Mouse (Mus musculus) hindbrain, embryonic 13.5 days (tissue): ENCODE measurements around the gene Gtdc1. TPM values are rescaled to one million over a fixed set of nuclear protein-coding genes. Genes with fewer than 3 reads are reported as not detected.
"Not testable (repeated sequence)": the region's sequence is repeated elsewhere in the genome, so short reads cannot be mapped to it uniquely, and the experiment has no call there.

Experiments used
- ATAC-seq: fragments of 200-750 bp; cut with Nextera tagmentation; 2 replicates; pipeline ENCODE4 v1.8.0; 2017; ENCODE audit warnings: moderate TSS enrichment; ENCODE audit not compliant: low FRiP score
- H3K27ac ChIP-seq: fragments of 300-500 bp; sonication (generic); 2 replicates; pipeline ENCODE4 v1.5.1; 2015; ENCODE audit warnings: inconsistent platforms, mild to moderate bottlenecking, moderate library complexity
- H3K27me3 ChIP-seq: fragments of 300-500 bp; sonication (generic); 2 replicates; pipeline ENCODE4 v1.6.1; 2015; ENCODE audit warnings: mild to moderate bottlenecking, inconsistent platforms
- H3K36me3 ChIP-seq: fragments of 300-500 bp; sonication (generic); 2 replicates; pipeline ENCODE4 v1.6.1; 2015; ENCODE audit warnings: mild to moderate bottlenecking, inconsistent platforms
- H3K4me1 ChIP-seq: fragments of 300-500 bp; sonication (generic); replicated peaks from 2 replicates; pipeline ENCODE4 v1.6.1; 2015; ENCODE audit warnings: inconsistent platforms
- H3K4me2 ChIP-seq: fragments of 300-500 bp; sonication (generic); 2 replicates; pipeline ENCODE4 v1.6.1; 2015; ENCODE audit warnings: inconsistent platforms, mild to moderate bottlenecking, moderate library complexity
- H3K4me3 ChIP-seq: fragments of 300-500 bp; sonication (generic); 2 replicates; pipeline ENCODE4 v1.5.1; 2015; ENCODE audit warnings: mild to moderate bottlenecking, inconsistent platforms
- H3K9ac ChIP-seq: fragments of 300-500 bp; sonication (generic); 2 replicates; pipeline ENCODE4 v1.6.1; 2015; ENCODE audit warnings: mild to moderate bottlenecking, inconsistent platforms
- H3K9me3 ChIP-seq: fragments of 300-500 bp; sonication (generic); 2 replicates; pipeline ENCODE4 v1.6.1; 2016; ENCODE audit warnings: inconsistent platforms
- WGBS: fragments of 180-500 bp; shearing (Covaris S2); methylation state at CpG from one replicate; pipeline ENCODE4 v1.1.7; 2015; 5-methylcytosine and 5-hydroxymethylcytosine counted together
- polyA plus RNA-seq: library from polyadenylated mRNA; unstranded; fragments of >200 nt; fragmentation: Nextera tagmentation; extraction: Ambion mirVana; gene quantifications from 2 replicates; pipeline ENCODE4 v1.2.1, GENCODE M21; 2015

Gtdc1 gene
- polyA plus RNA-seq, 1 experiment from 2014 or later, result 21.0 TPM

DNA sequence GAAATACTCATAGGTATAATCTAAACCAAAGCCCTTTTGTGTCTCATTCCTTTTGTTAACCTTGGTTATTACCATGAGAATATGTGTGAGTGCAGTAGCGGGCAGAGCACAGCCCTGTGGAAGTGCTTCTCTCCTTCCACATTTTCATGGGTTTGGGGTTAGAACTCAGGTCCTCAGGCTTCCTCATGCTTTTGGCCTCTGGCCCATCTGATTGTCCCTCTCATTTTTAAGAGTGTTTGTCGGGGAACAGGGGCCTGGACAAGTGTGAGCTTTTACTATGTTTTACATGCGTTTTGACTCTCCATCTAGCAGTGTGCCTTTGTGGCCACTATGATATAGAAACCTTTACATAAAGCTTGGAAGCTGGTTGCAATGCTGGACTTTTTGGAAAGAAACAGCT lies 296.4 kb downstream of the Gtdc1 start:
- no peak overlapping the region for H3K9ac ChIP-seq
- H3K36me3 ChIP-seq, result no peaks in the 10 kb centered on the region
- no peaks in the 10 kb centered on the region for H3K27me3 ChIP-seq
- H3K4me3 ChIP-seq, result no peak overlapping the region
- H3K27ac ChIP-seq, result no peak overlapping the region
- WGBS, result 69% methylated on average over 3 of the region's 3 CpGs
- ATAC-seq, result no peak
- H3K4me1 ChIP-seq, result peaks cover 20% of the 10 kb centered on the region
- H3K9me3 ChIP-seq, result no peaks in the 10 kb centered on the region
- no peak overlapping the region for H3K4me2 ChIP-seq

DNA sequence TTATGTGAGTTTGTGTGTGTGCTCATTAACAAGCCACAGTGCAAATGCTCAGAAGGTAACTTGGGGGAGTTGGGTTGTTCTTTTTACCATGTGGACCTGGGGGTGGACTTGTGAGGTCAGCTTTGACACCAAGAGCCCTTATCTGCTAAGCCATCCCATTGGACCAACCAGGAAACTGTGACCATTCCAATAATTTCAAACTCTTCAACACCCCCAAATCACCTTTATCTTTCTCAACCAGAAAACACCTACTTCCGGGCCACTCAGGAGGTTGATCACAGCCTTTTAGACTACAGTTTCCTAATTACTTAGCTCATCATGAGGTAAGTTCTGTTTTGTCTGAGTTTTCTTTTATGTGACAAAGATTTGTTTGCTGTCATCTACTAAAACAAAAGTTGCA lies 298.7 kb downstream of the Gtdc1 start:
- ATAC-seq, result no peak
- H3K4me3 ChIP-seq, result no peak overlapping the region
- H3K4me1 ChIP-seq, result peaks cover 21% of the 10 kb centered on the region
- WGBS, result 100% methylated on average over 1 of the region's 1 CpGs
- no peaks in the 10 kb centered on the region for H3K27me3 ChIP-seq
- no peaks in the 10 kb centered on the region for H3K9me3 ChIP-seq
- no peak overlapping the region for H3K9ac ChIP-seq
- no peak overlapping the region for H3K27ac ChIP-seq
- H3K4me2 ChIP-seq, result no peak overlapping the region
- no peaks in the 10 kb centered on the region for H3K36me3 ChIP-seq

DNA sequence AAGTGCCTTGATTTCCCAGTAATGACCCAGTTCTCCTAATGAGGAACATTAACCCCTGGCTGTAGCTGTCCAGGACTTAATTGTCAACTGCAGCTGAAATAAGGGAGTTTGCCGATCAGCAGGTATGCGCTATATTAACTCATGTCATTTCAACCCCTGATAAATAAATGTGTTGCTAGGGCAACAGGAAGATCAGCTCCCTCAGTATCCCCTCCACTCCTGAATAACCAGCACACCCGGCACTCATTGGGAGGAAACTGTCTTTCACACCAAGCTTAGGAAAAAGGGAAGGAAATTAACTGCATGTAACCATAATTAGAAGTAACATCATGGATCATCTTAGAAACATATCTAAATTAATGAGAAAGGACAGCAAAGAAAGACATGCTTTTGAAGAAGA lies 302.3 kb downstream of the Gtdc1 start:
- Histone ChIP-seq H3K4me1 (peaks cover 5% of the 10 kb centered on the region; the same call in 1 of the 2 replicates), H3K27me3 (no peaks in the 10 kb centered on the region), H3K4me3 (no peak overlapping the region), H3K4me2 (no peak overlapping the region), H3K27ac (no peak overlapping the region), H3K9me3 (no peaks in the 10 kb centered on the region), H3K9ac (no peak overlapping the region), H3K36me3 (no peaks in the 10 kb centered on the region)
- no peak for ATAC-seq
- 48% methylated on average over 3 of the region's 3 CpGs for whole genome bisulfite sequencing

DNA sequence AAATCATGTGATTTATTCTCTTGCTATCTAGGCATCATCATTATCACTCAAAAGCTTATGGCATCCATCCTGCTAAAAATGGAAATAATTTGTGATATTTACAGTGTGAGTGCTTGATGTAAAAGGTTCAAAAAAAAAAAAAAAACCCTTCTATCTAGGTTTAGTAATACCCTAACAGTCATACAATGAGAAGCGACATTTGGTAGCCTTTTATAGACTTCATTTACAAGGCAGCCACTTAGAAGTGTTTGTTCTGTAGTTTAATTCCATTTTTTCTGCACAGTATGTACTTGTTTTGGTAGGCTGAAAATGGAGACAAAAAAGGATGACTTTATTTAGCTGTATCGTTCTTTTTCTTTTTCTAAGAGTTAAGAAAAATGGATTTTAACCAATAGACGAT lies 305.0 kb downstream of the Gtdc1 start:
- 93% methylated on average over 3 of the region's 3 CpGs for WGBS
- ATAC-seq, result no peak
- Histone ChIP-seq H3K4me2 (no peak overlapping the region), H3K9ac (no peak overlapping the region), H3K27me3 (no peaks in the 10 kb centered on the region), H3K4me1 (peaks cover 5% of the 10 kb centered on the region; the same call in 1 of the 2 replicates), H3K4me3 (no peak overlapping the region), H3K36me3 (no peaks in the 10 kb centered on the region), H3K9me3 (no peaks in the 10 kb centered on the region), H3K27ac (no peak overlapping the region)

DNA sequence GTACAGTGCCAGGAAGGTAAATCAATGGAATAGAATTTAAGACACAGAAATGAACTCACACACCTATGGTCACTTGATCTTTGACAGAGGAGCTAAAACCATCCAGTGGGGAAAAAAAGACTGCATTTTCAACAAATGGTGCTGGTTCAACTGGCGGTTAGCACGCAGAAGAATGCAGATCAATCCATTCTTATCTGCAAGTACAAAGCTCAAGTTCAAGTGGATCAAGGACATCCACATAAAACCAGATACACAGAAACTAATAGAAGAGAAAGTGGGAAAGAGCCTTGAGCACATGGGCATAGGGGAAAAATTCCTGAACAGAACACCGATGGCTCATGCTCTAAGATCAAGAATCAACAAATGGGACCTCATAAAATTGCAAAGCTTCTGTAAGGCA lies 327.8 kb downstream of the Gtdc1 start:
- WGBS, result 97% methylated on average over 3 of the region's 3 CpGs
- not testable (repeated sequence) for H3K36me3 ChIP-seq, H3K9me3 ChIP-seq

DNA sequence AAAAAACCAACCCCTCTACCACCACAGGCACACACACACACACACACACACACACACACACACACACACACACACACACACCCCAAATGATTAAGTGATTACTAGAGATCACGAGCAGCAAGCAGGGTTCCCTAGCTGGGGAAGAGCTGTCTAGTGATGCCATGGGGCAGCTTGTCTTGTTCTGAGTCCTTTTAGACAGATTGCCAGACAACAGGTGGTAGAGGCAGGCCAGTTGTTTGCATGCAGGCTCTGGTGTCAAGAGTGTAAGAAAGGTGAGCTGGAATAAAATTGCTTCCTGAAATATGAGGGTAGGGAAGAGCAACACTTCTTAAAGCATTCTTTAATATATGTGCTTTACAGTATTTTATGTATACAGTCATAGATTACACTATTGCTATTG lies 333.2 kb downstream of the Gtdc1 start:
- Histone ChIP-seq H3K9me3 (no peaks in the 10 kb centered on the region), H3K4me1 (no peaks in the 10 kb centered on the region)
- no peak for ATAC-seq

More for the DNA sequence above, 327.8 kb downstream of the Gtdc1 start:
- not testable (repeated sequence) for H3K27ac ChIP-seq, ATAC-seq, H3K9ac ChIP-seq, H3K4me3 ChIP-seq, H3K27me3 ChIP-seq, H3K4me1 ChIP-seq, H3K4me2 ChIP-seq

DNA sequence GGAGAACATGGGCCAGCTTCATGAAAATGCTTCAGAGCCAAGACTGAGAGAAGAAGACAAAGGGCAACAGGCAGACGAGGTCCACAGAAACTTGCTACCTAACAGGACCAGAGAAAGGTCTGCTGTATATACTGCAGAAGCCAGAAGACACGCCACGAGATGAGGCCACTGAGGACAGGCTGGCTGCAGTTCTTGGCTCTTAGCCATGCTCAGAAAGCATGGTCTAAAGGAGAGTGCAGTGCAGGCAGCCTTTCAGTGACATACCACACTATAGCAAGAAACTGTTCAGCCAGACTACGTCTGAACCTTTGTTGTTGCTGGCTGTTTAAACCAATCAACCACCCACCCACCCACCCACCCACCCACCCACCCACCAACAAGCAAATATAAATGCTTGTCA lies 336.6 kb downstream of the Gtdc1 start:
- Histone ChIP-seq H3K36me3 (no peaks in the 10 kb centered on the region; the same call in 1 of the 2 replicates), H3K4me1 (no peaks in the 10 kb centered on the region), H3K4me2 (no peak overlapping the region), H3K27ac (no peak overlapping the region), H3K9me3 (no peaks in the 10 kb centered on the region), H3K4me3 (no peak overlapping the region), H3K27me3 (no peaks in the 10 kb centered on the region), H3K9ac (no peak overlapping the region)
- 0 out of 2 replicates have a peak, but pooled peaks have one; percentile 59 for ATAC-seq
- WGBS, result 51% methylated on average over 4 of the region's 4 CpGs

More for the DNA sequence above, 333.2 kb downstream of the Gtdc1 start:
- Histone ChIP-seq H3K36me3 (no peaks in the 10 kb centered on the region), H3K4me3 (no peak overlapping the region), H3K27me3 (no peaks in the 10 kb centered on the region), H3K9ac (no peak overlapping the region), H3K27ac (no peak overlapping the region), H3K4me2 (no peak overlapping the region)
- WGBS, result 65% methylated on average over 1 of the region's 1 CpGs

DNA sequence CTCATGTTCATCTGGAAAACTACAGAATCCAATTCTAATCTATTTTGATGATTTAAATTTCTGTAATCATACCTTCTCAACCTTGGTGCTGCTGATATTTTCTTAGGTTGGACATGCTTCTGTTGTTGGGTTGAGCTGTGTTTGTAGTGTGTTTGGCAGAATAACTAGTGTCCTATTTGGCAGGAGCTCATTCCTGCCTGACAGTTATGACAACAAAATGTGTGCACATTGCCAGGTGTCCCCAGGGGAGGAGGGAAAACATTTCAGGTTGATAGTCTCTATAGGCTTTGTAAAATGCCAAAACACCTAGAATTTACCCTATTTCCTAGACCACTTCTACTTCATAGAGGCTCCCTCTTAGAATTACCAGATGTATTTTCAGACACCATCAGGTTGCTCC lies 343.4 kb downstream of the Gtdc1 start:
- H3K36me3 ChIP-seq, result peaks cover 3% of the 10 kb centered on the region
- no peak overlapping the region for H3K4me3 ChIP-seq
- no peak for ATAC-seq
- no peak overlapping the region for H3K4me2 ChIP-seq
- no peaks in the 10 kb centered on the region for H3K4me1 ChIP-seq
- H3K27me3 ChIP-seq, result no peaks in the 10 kb centered on the region
- H3K9me3 ChIP-seq, result 0 out of 2 replicates have a peak, but pooled peaks cover 8% of the 10 kb centered on the region
- no peak overlapping the region for H3K9ac ChIP-seq
- no peak overlapping the region for H3K27ac ChIP-seq

DNA sequence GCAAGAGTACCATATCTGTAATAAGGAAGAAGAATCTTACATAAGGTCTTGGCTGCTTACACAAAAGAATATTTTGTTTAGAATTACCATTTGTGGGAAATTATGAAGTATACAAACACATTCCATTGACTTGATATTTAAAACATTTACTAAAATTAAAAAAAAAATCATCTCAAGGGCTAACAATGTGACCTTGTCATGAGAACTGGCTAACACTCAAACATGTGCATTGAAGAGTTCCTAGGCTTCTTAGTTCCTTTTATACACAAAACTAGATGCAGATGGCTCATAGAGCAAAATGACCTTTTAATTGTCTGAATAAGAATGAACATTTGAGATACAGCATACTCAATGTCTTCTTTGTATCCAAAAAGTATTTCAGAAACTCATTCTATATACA lies 344.0 kb downstream of the Gtdc1 start:
- Histone ChIP-seq H3K9me3 (0 out of 2 replicates have a peak, but pooled peaks cover 8% of the 10 kb centered on the region), H3K4me3 (no peak overlapping the region), H3K4me1 (no peaks in the 10 kb centered on the region), H3K27ac (no peak overlapping the region), H3K9ac (no peak overlapping the region), H3K4me2 (no peak overlapping the region), H3K27me3 (no peaks in the 10 kb centered on the region), H3K36me3 (peaks cover 3% of the 10 kb centered on the region)
- ATAC-seq, result no peak

DNA sequence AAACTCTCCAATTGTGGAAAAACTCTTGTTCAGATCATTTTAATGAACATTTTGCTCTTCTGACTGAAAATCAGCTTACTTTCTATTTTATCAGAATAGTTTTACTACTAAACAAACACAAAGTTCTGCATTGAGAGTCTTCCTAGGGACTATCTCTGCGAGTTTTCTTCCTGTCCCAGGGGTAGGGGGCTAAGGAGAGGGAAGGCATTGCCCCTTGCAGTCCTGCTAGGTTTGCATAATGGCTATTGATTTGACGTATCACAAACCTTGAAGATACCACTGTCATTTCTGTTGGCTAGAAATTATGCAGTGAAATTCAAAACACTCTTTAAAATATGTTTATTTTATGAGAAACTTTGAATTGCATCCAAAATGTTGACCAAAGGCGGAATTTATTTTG lies 355.6 kb downstream of the Gtdc1 start:
- no peaks in the 10 kb centered on the region for H3K36me3 ChIP-seq
- H3K27ac ChIP-seq, result no peak overlapping the region
- peaks cover 9% of the 10 kb centered on the region; the same call in 1 of the 2 replicates for H3K4me1 ChIP-seq
- H3K4me2 ChIP-seq, result no peak overlapping the region
- no peaks in the 10 kb centered on the region for H3K27me3 ChIP-seq
- H3K4me3 ChIP-seq, result no peak overlapping the region
- H3K9ac ChIP-seq, result no peak overlapping the region
- no peaks in the 10 kb centered on the region for H3K9me3 ChIP-seq
- 56% methylated on average over 3 of the region's 3 CpGs for WGBS
- no peak for ATAC-seq

DNA sequence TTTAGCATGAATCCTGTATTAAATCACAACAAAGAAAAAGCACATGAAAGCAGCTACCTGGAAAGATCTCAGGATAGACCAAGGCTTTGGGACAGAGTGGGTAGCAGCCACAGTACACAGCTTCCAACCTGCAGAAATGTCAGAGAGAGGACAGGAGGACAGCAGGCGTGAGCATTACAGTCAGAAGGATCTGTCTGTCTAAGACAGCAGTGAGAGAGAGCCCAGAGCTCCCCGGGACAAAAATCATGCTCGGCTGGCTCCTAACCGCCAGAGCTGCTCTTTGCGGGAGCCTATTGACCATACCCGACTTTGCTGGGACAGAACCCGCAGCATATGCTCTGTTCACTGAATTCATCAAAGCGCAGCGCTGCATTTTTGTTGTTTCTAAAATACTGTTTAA lies 356.3 kb downstream of the Gtdc1 start:
- H3K36me3 ChIP-seq, result no peaks in the 10 kb centered on the region
- ATAC-seq, result no peak
- no peak overlapping the region for H3K4me3 ChIP-seq
- 26% methylated on average over 9 of the region's 9 CpGs for WGBS
- H3K27ac ChIP-seq, result no peak overlapping the region
- H3K4me2 ChIP-seq, result no peak overlapping the region
- no peaks in the 10 kb centered on the region for H3K27me3 ChIP-seq
- no peaks in the 10 kb centered on the region for H3K9me3 ChIP-seq
- no peak overlapping the region for H3K9ac ChIP-seq
- H3K4me1 ChIP-seq, result peaks cover 9% of the 10 kb centered on the region; the same call in 1 of the 2 replicates

DNA sequence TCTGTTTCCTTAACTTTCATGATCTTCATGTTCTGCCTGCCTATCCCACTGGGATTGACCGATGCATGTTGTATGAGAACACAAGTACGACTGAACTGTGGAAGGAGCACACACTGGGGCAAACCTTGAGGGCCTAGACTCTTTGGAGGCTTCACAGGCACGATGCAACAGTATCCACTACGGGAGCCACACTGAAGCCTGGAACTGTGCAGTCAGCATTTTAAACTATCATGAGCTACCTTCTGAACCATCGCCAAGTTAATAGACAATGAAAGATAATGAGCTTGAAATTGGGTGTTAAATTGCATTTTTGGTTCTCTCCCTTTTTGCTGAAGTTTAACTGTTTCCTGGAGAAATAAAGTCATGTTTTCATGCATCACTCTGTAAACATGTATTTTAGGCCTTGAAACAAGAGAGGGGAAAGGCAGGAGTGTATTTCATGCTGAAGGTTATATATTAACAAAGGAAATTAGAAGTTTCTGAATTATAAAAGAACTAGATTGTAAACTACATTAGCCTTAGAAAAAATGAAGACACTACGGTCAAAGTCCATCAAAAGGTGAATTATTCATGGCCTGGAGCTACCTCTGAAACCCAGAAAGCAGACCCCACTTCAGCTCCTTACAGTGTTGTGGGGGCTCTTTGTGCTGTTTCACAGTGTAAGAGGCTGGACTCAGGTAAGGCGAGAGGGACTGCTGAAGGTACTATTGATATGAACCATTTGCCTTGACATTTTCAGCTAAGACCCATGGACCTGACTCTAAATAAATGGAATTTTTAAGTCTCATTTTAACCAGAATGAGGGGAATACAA lies 358.1 kb downstream of the Gtdc1 start:
- peaks cover 9% of the 10 kb centered on the region; the same call in 1 of the 2 replicates for H3K4me1 ChIP-seq
- no peak overlapping the region for H3K4me3 ChIP-seq
- H3K9ac ChIP-seq, result no peak overlapping the region
- no peaks in the 10 kb centered on the region for H3K36me3 ChIP-seq
- H3K4me2 ChIP-seq, result no peak overlapping the region
- H3K27ac ChIP-seq, result no peak overlapping the region
- no peaks in the 10 kb centered on the region for H3K27me3 ChIP-seq
- no peaks in the 10 kb centered on the region for H3K9me3 ChIP-seq
- 69% methylated on average over 7 of the region's 7 CpGs for WGBS
- no peak for ATAC-seq
